Mouse (Mus musculus) embryonic fibroblast, embryonic 13.5 days (primary cell): ENCODE data around the gene Mipep. TPM values are rescaled to one million over a fixed set of nuclear protein-coding genes. Genes with fewer than 3 reads are reported as not detected.

Experiments
- H3K27ac ChIP-seq: 2 replicates; pipeline ENCODE4 v1.5.1; 2012; ENCODE audit warnings: low read length, control low read depth, inconsistent platforms; ENCODE audit not compliant: insufficient read depth
- H3K4me1 ChIP-seq: 2 replicates; pipeline ENCODE4 v1.6.1; 2011; ENCODE audit warnings: low read length; ENCODE audit not compliant: control insufficient read depth, insufficient read depth
- H3K4me3 ChIP-seq: 2 replicates; pipeline ENCODE4 v1.5.1; 2011; ENCODE audit warnings: mild to moderate bottlenecking, control low read depth, low read length; ENCODE audit not compliant: insufficient read depth
- CTCF ChIP-seq: IDR thresholded peaks from 2 replicates; pipeline ENCODE4 v1.5.1; 2011; ENCODE audit warnings: mild to moderate bottlenecking, control low read depth, low read length, moderate library complexity, borderline replicate concordance; ENCODE audit not compliant: insufficient read depth
- POLR2A ChIP-seq: IDR thresholded peaks from 2 replicates; pipeline ENCODE4 v1.6.1; 2011; ENCODE audit warnings: low read depth, mild to moderate bottlenecking, control low read depth, low read length, moderate library complexity
- polyA plus RNA-seq: library from polyadenylated mRNA; stranded (reverse); fragments of >200 nt; gene quantifications from 2 replicates; pipeline ENCODE4 v1.2.4, GENCODE M21; 2011; ENCODE audit warnings: low read depth; ENCODE audit not compliant: missing spikeins, insufficient read length

Gene Mipep
- polyA plus RNA-seq, 1 experiment, result 9.6 TPM

DNA sequence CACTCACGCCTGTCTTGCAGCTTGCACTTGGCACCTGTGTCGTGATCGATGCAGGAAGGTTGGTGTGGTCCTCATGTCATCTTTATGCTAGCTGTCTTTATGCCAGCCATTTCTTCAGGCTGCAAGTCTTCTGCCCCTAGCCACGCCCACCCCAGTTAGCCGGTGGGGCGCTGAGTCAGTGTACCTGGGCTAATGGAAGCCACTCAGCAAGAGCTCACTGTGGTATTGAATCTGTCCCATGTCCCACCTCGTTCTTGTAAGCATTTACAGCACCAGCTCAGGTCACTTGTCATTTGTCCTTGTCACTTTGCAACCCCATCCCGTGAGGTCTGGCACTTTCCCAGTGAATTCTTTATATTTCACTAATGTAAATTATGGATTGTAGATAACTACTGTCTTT, 43.3 kb upstream of the Mipep start:
- Histone ChIP-seq H3K27ac (no peak overlapping the region), H3K4me1 (peaks cover 24% of the 10 kb centered on the region)
- no peak for TF ChIP-seq POLR2A
- TF ChIP-seq CTCF, result no peak

DNA sequence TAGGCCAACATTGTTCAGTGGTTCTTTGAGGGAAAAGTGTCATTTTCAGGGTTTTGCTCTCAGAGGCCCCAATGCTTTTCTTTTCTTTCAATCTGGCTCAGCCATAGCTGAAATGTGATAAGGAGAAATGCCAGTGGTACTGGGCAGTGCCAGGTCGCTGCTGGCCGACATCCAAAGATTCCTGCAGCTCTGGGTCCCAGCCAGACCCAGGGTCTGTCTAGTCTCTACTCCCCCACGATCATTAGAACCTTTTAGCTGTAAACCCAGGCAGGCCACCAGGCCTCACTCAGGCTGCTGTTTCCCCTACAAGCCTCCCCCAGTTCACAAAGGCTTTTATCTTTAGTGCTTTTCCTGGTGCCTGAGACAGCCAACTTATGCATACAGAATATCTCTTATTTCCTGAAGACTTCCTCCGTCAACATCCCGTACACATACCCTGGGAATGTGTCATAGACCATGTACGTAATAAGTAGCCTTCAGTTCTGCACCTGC, 42.8 kb upstream of the Mipep start:
- H3K4me1 ChIP-seq, result peaks cover 19% of the 10 kb centered on the region
- no peak overlapping the region for H3K27ac ChIP-seq
- TF ChIP-seq POLR2A (no peak), CTCF (no peak)
- H3K4me3 ChIP-seq, result no peak overlapping the region

More for the DNA sequence above, 43.3 kb upstream of the Mipep start:
- H3K4me3 ChIP-seq, result no peak overlapping the region

DNA sequence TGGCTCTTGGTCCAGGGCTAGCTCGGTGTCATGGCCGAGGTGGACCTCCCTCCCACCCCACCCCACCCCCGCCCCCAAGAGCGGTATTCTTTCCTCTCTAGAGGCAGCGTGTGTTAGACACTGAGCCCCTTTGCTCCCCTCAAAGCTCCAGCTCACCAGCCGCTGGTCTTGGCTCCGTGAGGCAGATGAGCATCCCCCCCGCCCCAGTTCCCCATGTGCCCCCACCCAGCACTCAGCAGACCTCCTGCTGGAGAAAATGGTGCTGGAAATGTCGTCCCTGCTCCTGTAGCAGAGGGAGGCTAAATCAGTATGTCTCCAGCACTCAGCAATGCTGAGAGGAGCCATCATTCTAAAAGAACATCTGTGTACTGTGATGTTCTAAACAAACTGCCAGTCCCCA, 40.7 kb upstream of the Mipep start:
- TF ChIP-seq POLR2A (no peak), CTCF (no peak)
- H3K4me3 ChIP-seq, result no peak overlapping the region
- H3K4me1 ChIP-seq, result peaks cover 12% of the 10 kb centered on the region
- no peak overlapping the region for H3K27ac ChIP-seq

DNA sequence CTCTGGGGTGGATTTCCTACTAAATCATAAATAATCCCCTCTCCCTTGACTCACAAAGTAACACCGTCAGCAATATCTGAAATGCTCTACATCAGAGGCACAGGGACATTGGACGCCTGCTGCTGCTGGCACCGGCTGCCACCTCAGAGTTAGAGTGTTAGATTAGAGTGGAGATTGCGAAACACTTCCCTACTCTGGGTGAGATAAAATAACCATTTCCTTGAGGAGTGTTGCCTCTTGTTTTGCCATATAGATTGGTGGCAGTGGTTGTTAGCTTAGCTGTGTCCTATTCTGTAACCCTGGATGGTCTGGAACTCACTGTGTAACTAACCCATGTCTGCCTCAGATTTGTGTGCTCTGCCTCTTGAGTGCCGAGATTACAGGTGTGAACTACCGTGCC, 39.2 kb upstream of the Mipep start:
- TF ChIP-seq CTCF (no peak), POLR2A (no peak)
- H3K27ac ChIP-seq, result no peak overlapping the region
- peaks cover 12% of the 10 kb centered on the region for H3K4me1 ChIP-seq
- H3K4me3 ChIP-seq, result no peak overlapping the region

DNA sequence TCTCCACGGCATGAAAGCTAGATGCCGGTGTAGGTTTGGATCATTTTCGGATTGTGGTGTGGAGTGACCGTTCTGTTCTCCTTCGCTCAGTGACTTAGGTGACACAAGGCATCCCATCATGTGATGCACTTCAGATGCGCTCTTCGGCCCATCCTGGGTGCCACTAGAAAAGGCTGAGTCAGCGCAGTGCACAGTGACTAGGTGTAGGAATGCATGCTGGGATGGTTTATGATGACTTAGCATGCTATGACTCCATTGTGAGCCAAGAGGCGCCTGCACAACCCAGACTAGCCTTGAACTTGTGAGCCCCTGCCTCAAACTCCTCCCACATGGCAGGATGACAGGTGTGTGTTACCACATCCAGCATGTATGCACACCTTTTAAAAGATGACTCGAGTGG, 38.2 kb upstream of the Mipep start:
- no peak overlapping the region for H3K4me3 ChIP-seq
- TF ChIP-seq CTCF (no peak), POLR2A (no peak)
- no peak overlapping the region for H3K27ac ChIP-seq
- H3K4me1 ChIP-seq, result peaks cover 7% of the 10 kb centered on the region

DNA sequence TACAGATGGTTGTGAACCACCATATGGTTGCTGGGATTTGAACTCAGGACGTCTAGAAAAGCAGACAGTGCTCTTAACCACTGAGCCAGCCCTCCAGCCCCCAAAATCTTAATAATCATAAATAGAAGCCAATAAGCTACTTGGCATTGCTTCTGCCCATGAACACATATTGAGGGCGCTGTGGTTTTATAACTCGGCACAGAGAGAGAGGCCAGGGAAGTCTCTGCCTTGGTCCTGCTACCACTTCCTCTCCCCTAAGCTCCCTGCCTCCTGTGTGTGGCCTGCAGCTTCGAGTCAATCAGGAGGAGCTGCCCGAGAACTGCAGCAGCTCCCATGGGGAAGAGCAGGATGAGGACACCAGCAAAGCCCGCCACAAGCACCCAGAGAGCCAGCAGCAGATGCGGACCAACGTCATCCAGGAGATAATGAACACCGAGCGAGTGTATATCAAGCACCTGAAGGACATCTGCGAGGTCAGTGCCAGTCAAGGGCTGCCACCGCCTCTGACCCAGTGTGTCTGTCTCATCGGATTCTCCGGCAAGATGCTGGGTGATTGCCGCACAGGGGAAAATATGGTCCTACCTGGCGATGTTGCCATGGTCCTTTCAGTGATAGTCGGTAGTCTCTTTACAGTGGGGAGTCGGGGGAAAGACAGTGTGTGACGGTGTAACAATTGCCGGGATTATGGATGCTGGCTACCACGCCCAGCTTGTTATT, 37.1 kb upstream of the Mipep start:
- no peak overlapping the region for H3K27ac ChIP-seq
- H3K4me3 ChIP-seq, result no peak overlapping the region
- H3K4me1 ChIP-seq, result no peaks in the 10 kb centered on the region
- TF ChIP-seq POLR2A (no peak), CTCF (no peak)

DNA sequence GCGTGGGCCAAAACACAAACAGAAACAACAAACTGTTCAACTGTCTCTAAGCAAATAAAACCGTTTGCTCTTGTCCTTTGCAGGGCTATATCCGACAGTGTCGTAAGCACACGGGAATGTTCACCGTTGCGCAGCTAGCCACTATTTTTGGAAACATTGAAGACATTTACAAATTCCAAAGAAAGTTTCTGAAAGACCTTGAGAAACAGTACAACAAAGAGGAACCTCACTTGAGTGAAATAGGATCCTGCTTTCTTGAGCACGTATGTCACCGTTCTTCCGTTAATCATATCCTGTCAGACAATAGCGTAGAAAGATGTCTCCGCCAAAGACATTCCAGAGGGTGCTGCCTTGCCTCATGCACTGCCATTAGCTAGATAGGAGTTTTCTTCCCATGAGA, 34.5 kb upstream of the Mipep start:
- no peak overlapping the region for H3K27ac ChIP-seq
- TF ChIP-seq CTCF, result no peak
- no peak for TF ChIP-seq POLR2A
- no peak overlapping the region for H3K4me3 ChIP-seq
- no peaks in the 10 kb centered on the region for H3K4me1 ChIP-seq

DNA sequence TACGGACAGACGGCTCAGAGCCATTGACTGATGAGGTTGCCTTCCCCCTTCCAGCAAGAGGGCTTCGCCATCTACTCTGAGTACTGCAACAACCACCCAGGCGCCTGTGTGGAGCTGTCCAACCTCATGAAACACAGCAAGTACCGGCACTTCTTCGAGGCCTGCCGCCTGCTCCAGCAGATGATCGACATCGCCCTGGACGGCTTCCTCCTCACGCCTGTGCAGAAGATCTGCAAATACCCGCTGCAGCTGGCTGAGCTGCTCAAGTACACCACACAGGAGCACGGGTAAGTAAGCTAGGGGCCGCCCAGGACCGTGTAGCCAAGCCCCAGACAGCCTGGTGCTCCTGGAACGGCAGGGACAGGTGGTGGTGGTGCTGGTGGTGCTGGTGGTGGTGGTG, 32.8 kb upstream of the Mipep start:
- Histone ChIP-seq H3K4me1 (no peaks in the 10 kb centered on the region), H3K27ac (no peak overlapping the region), H3K4me3 (no peak overlapping the region)
- no peak for TF ChIP-seq POLR2A
- TF ChIP-seq CTCF, result no peak

DNA sequence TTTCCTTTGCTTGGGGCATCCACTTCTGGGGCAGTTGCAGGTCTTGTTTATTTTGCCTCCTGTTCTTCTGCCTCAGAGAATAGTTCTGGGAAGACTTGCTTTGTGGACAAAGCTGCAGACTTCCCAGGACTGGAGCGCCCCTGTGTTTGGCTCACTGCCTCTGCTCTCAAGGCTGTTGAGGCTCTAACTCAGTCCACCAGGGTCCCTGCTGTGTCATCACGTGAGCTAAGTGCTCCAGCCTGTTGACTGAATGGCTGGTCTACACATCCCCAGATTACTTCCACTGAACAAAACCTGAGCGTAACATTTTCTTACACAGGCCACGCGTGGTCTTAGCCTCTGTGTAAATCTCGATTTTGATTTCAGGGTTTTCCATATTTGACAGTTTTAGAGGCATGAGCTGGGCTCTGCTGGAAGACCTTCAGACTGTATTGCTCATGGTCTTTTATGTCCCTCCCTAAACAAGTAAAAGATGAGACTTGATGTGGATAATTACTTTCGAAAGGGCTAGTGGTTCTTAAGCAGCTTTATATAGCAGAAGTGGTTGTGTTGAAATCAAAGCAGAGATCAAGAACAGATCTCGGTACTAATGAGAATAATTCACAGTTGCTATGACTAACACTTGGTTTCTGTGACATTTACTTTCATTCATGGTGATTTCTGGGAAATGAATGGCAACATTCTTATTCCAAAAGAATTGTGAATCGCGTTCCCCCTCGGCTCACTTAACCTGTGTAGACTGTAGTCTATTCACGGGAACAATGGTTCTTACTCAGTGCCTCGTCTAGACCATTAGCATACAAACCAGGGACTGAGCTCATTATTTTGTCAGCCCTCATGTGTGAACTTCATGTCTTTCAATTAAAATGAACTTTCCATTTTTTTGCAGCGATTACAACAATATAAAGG, 31.2 kb upstream of the Mipep start:
- Histone ChIP-seq H3K4me1 (no peaks in the 10 kb centered on the region), H3K27ac (no peak overlapping the region), H3K4me3 (no peak overlapping the region)
- TF ChIP-seq CTCF, result no peak
- no peak for TF ChIP-seq POLR2A

DNA sequence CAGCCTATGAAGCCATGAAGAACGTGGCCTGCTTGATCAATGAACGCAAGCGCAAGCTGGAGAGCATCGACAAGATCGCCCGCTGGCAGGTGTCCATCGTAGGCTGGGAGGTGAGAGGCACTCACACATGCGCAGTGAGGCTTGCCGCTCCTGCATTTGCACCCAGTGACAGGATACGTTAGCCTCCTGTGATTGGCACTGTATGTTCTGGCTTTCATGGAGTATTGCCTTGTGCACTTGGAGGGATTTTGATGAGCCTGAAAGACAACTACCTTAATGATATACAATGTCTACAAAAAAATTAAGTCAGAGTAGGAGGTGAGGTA, 30.6 kb upstream of the Mipep start:
- no peak overlapping the region for H3K4me3 ChIP-seq
- TF ChIP-seq POLR2A (no peak), CTCF (no peak)
- H3K4me1 ChIP-seq, result no peaks in the 10 kb centered on the region
- no peak overlapping the region for H3K27ac ChIP-seq
